Mouse (Mus musculus) frontal cortex, postnatal 14 days (tissue): Measurements from ENCODE around the gene Plekhj1.

Experiments used
- DNase-seq, 2 experiments: peaks; one replicate each; pipeline ENCODE4 v3.0.0; 2022; ENCODE audit warnings: low spot score in 2 of 2

Plekhj1 gene

DNA sequence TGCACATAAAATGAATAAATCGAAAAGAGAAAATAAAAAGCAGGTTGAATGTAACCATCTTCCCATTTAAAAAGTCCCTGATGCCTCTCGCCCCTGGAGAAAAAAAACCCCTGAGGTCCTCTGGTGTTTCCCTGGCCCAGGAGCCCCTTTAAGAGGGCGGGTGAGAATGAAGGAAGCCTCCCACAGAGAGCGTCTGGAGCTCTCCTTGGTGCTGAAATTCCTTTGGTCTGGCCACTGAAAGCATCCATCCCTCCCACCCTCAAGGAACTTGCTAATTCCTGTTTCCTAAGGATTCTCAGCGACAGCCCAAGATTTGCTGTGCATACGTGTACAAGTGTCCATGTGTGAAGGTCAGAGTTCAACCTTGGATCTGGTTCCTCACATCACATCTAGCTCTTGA, 49.8 kb downstream of the Plekhj1 start:
- DNase-seq, result no peak

DNA sequence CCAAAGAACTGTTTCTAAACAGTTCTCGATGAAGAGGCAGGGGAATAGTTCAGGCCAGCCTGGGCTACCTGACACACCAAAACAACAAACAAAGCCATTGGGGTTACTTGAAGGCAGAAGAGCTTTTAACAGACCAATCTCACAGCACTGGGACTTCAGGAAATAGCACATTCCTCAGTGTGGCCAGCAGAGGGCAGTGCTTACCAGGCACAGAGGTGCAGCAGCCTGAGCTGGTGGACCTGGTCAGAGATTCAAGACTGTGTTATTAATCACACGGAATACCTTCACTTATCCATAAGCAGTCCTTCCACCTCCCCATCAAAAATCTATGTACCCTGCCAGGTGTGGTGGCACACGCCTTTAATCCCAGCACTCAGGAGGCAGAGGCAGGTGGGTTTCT, 51.0 kb downstream of the Plekhj1 start:
- DNase-seq, result peak; percentile 58 to 65
